Mouse (Mus musculus) midbrain, embryonic 14.5 days (tissue): Measurements from ENCODE around the gene Lmo7. TPM values are rescaled to one million over a fixed set of nuclear protein-coding genes. Genes with fewer than 3 reads are reported as not detected.

ENCODE experiments used
- ATAC-seq: fragments of 200-750 bp; cut with Nextera tagmentation; 2 replicates; pipeline ENCODE4 v1.8.0; 2017; ENCODE audit warnings: moderate number of reproducible peaks, moderate library complexity; ENCODE audit not compliant: low FRiP score, low TSS enrichment
- DNase-seq: peaks from one replicate; pipeline ENCODE4 v3.0.0-alpha.2; 2015
- H3K27ac ChIP-seq: fragments of 300-500 bp; sonication (generic); replicated peaks from 2 replicates; pipeline ENCODE4 v1.5.1; 2014; ENCODE audit warnings: mild to moderate bottlenecking, low read depth, low read length, moderate library complexity
- H3K27me3 ChIP-seq: fragments of 300-500 bp; sonication (generic); 2 replicates; pipeline ENCODE4 v1.6.1; 2014; ENCODE audit warnings: low read length, control low read depth, mixed read lengths; ENCODE audit not compliant: control insufficient read depth, insufficient read depth
- H3K36me3 ChIP-seq: fragments of 300-500 bp; sonication (generic); 2 replicates; pipeline ENCODE4 v1.6.1; 2014; ENCODE audit warnings: low read length, control low read depth; ENCODE audit not compliant: control insufficient read depth, insufficient read depth
- H3K4me1 ChIP-seq: fragments of 300-500 bp; sonication (generic); 2 replicates; pipeline ENCODE4 v1.6.1; 2014; ENCODE audit warnings: mild to moderate bottlenecking, antibody characterized with exemption, low read length, control low read depth; ENCODE audit not compliant: control insufficient read depth, insufficient read depth
- H3K4me2 ChIP-seq: fragments of 300-500 bp; sonication (generic); 2 replicates; pipeline ENCODE4 v1.6.1; 2014; ENCODE audit warnings: mild to moderate bottlenecking, low read length, moderate library complexity
- H3K4me3 ChIP-seq: fragments of 300-500 bp; sonication (generic); replicated peaks from 2 replicates; pipeline ENCODE4 v1.5.1; 2014; ENCODE audit warnings: low read depth, low read length
- H3K9ac ChIP-seq: fragments of 300-500 bp; sonication (generic); replicated peaks from 2 replicates; pipeline ENCODE4 v1.6.1; 2014; ENCODE audit warnings: mild to moderate bottlenecking, low read length, moderate library complexity
- H3K9me3 ChIP-seq: fragments of 300-500 bp; sonication (generic); 2 replicates; pipeline ENCODE4 v1.6.1; 2016; ENCODE audit warnings: low read length, control low read depth, mixed read lengths; ENCODE audit not compliant: control insufficient read depth
- WGBS: fragments of 180-500 bp; shearing (Covaris S2); extraction: QIAGEN DNeasy Blood & Tissue Kit; methylation state at CpG from one replicate; pipeline ENCODE4 v1.1.7; 2014; 5-methylcytosine and 5-hydroxymethylcytosine counted together
- polyA plus RNA-seq: library from polyadenylated mRNA; unstranded; fragments of >200 nt; fragmentation: Nextera tagmentation; extraction: Ambion mirVana; gene quantifications from 2 replicates; pipeline ENCODE4 v1.2.1, GENCODE M21; 2014

Lmo7 gene
- polyA plus RNA-seq, 1 experiment from 2014 or later = 1.7 TPM

DNA sequence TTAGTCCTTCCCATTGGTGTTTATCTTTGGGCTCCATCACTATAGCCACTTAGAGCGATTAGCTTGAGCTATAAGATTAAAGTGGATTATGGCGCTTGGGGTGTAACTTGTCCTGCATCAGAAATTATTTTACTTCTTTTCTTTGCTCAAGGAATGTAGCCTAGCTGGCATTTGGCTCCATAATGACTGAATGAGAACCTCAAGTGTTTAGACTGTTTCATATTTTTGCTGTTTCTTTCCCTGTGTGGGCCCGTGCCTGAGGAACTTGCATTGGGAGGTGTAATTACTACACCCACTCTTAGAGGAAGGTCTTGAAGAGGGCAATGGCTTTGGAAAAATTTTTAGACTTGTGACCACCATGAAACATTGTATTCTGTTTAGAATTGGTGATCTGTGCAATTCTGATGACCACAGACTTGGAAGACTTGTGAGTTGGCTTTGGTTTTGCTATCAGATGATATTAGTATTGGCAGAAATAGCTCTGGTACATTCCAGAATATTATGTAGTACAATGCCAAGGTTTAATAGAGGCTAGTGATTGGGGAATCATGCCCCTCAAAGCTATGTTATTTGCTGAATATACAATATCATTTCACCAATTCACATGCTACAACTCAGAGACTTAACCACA lies 54.7 kb downstream of the Lmo7 start:
- H3K27me3 ChIP-seq = no peaks in the 10 kb centered on the region
- ATAC-seq (no peak), DNase-seq (no peak)
- H3K9me3 ChIP-seq = no peaks in the 10 kb centered on the region
- no peak overlapping the region for H3K27ac ChIP-seq
- H3K36me3 ChIP-seq = no peaks in the 10 kb centered on the region
- H3K4me2 ChIP-seq = no peak overlapping the region
- WGBS = 97% methylated on average over 3 of the region's 3 CpGs
- H3K4me3 ChIP-seq = no peak overlapping the region
- no peak overlapping the region for H3K9ac ChIP-seq
- no peaks in the 10 kb centered on the region for H3K4me1 ChIP-seq

DNA sequence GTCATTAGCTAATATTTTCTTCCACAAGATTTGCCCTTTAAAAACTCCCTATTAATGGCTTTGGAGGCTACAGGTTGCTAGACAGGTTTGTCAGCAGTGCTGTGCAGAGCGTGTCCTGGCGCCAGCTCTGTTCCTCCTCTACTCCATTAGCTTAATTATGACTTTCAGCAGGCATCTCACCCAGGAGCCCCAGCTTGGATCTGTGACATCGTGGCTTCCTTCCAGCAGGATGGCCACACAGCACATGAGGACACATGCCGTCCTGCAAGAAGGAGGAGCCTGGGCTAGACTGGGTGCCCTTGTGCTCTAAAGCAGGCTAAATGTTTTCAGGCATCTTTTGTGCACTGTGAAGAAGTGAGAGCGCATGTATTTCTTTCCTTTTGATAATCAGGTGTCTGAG lies 58.1 kb downstream of the Lmo7 start:
- H3K4me2 ChIP-seq = no peak overlapping the region
- no peak overlapping the region for H3K4me3 ChIP-seq
- H3K4me1 ChIP-seq = no peaks in the 10 kb centered on the region
- H3K27me3 ChIP-seq = no peaks in the 10 kb centered on the region
- DNase-seq (no peak), ATAC-seq (no peak)
- no peak overlapping the region for H3K9ac ChIP-seq
- no peaks in the 10 kb centered on the region for H3K9me3 ChIP-seq
- H3K27ac ChIP-seq = no peak overlapping the region
- 84% methylated on average over 5 of the region's 5 CpGs for WGBS
- H3K36me3 ChIP-seq = no peaks in the 10 kb centered on the region

DNA sequence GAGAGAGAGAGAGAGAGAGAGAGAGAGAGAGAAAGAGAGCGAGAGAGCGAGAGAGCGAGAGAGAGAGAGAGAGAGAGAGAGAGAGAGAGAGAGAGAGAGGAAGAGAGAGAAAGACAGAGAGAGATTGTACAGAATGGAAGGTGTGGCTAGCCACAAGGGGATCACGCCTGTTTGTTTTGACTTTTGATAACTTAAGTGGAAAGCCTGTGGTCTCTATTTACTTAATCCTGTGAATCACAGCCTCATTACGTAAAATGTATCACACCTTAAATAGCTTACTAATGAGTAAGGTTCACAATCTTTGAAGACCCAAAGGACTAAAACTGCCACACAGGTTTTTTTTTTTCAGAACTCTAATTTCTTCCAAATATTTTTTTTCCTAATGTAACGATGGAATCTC lies 58.7 kb downstream of the Lmo7 start:
- H3K4me2 ChIP-seq = no peak overlapping the region
- ATAC-seq = no peak
- H3K9me3 ChIP-seq = no peaks in the 10 kb centered on the region
- DNase-seq = no peak
- H3K27me3 ChIP-seq = no peaks in the 10 kb centered on the region
- H3K9ac ChIP-seq = no peak overlapping the region
- no peak overlapping the region for H3K4me3 ChIP-seq
- WGBS = 88% methylated on average over 6 of the region's 6 CpGs
- H3K36me3 ChIP-seq = no peaks in the 10 kb centered on the region
- H3K4me1 ChIP-seq = no peaks in the 10 kb centered on the region
- H3K27ac ChIP-seq = no peak overlapping the region

GRCm38 (mm10) chr14:101794553-101795177 lies 64.9 kb downstream of the Lmo7 start:
- H3K4me2 ChIP-seq = no peak overlapping the region
- no peak for DNase-seq
- ATAC-seq = no peak
- no peaks in the 10 kb centered on the region for H3K27me3 ChIP-seq
- no peaks in the 10 kb centered on the region for H3K9me3 ChIP-seq
- no peak overlapping the region for H3K4me3 ChIP-seq
- no peak overlapping the region for H3K27ac ChIP-seq
- 94% methylated on average over 10 of the region's 10 CpGs for WGBS
- no peaks in the 10 kb centered on the region for H3K36me3 ChIP-seq
- no peaks in the 10 kb centered on the region for H3K4me1 ChIP-seq
- H3K9ac ChIP-seq = no peak overlapping the region

- DNase-seq (no peak), ATAC-seq (no peak)
- WGBS = 90% methylated on average over 5 of the region's 5 CpGs
Observed at GRCm38 (mm10) chr14:101797930-101798500, 68.3 kb downstream of the Lmo7 start.

GRCm38 (mm10) chr14:101798766-101799165 lies 69.0 kb downstream of the Lmo7 start:
- Histone ChIP-seq H3K9ac (no peak overlapping the region), H3K9me3 (no peaks in the 10 kb centered on the region), H3K4me1 (no peaks in the 10 kb centered on the region), H3K4me2 (no peak overlapping the region), H3K27ac (no peak overlapping the region), H3K36me3 (no peaks in the 10 kb centered on the region), H3K4me3 (no peak overlapping the region), H3K27me3 (no peaks in the 10 kb centered on the region)
- ATAC-seq (no peak), DNase-seq (no peak)
- WGBS = 68% methylated on average over 2 of the region's 2 CpGs

More at GRCm38 (mm10) chr14:101797930-101798500, 68.3 kb downstream of the Lmo7 start:
- Histone ChIP-seq H3K9me3 (no peaks in the 10 kb centered on the region), H3K9ac (no peak overlapping the region), H3K36me3 (no peaks in the 10 kb centered on the region), H3K4me2 (no peak overlapping the region), H3K27ac (no peak overlapping the region), H3K4me1 (no peaks in the 10 kb centered on the region), H3K4me3 (no peak overlapping the region), H3K27me3 (no peaks in the 10 kb centered on the region)

DNA sequence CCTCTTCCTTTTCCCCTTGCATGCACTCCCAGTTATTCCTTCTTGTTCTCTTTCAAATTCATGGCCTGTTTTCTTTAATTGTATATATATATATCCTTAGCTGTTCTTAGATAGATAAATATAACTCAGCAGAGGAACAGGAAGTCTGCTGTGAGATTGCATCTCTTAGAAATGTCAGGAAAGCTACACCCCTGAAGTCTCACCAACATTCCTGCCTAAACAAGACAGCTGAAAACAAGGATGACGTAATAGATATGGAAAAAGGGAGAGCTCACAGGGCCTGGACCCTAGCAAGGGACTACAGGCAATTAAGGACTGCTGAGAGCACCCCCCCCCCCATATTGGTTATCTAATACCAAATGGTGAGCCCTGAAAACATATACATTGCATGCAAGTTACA lies 71.9 kb downstream of the Lmo7 start:
- H3K9ac ChIP-seq = no peak overlapping the region
- DNase-seq (no peak), ATAC-seq (no peak)
- H3K27ac ChIP-seq = no peak overlapping the region
- WGBS = 86% methylated on average over 1 of the region's 1 CpGs
- H3K36me3 ChIP-seq = no peaks in the 10 kb centered on the region
- H3K4me2 ChIP-seq = no peak overlapping the region
- no peaks in the 10 kb centered on the region for H3K4me1 ChIP-seq
- H3K27me3 ChIP-seq = no peaks in the 10 kb centered on the region
- H3K9me3 ChIP-seq = no peaks in the 10 kb centered on the region
- no peak overlapping the region for H3K4me3 ChIP-seq

DNA sequence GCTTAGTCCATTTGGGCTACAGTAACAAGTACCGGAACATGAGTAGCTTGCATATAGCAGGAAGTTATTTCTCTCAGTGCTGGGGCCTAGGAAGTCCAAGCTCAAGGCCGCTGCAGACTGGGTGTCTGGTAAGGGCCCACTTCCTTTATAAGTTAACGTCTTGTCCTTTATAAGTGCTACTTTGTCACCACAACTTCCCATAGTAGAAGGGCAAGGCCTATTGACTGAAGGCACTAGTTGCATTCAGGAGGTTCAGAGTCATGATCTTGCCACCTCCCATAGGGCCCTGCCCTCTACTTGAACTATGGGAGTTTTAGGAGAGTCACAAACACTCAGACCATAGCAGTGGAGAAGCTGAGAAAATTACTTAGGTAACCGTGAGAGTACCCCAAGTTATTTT lies 74.4 kb downstream of the Lmo7 start:
- no peaks in the 10 kb centered on the region for H3K36me3 ChIP-seq
- DNase-seq (no peak), ATAC-seq (no peak)
- no peak overlapping the region for H3K27ac ChIP-seq
- no peak overlapping the region for H3K4me3 ChIP-seq
- 90% methylated on average over 4 of the region's 4 CpGs for WGBS
- H3K9me3 ChIP-seq = no peaks in the 10 kb centered on the region
- H3K27me3 ChIP-seq = no peaks in the 10 kb centered on the region
- no peak overlapping the region for H3K4me2 ChIP-seq
- H3K4me1 ChIP-seq = no peaks in the 10 kb centered on the region
- no peak overlapping the region for H3K9ac ChIP-seq
